Mouse (Mus musculus) liver, embryonic 14.5 days (tissue): ENCODE measurements around the gene Sugp2. TPM values are rescaled to one million over a fixed set of nuclear protein-coding genes. Genes with fewer than 3 reads are reported as not detected.

Experiments used
- ATAC-seq: fragments of 200-750 bp; cut with Nextera tagmentation; 2 replicates; pipeline ENCODE4 v1.8.0; 2017; ENCODE audit warnings: moderate number of reproducible peaks, mild to moderate bottlenecking, moderate library complexity; ENCODE audit not compliant: insufficient read depth
- DNase-seq, 3 experiments: peaks; one replicate each; pipeline ENCODE4 v3.0.0-alpha.2; 2012 to 2013; ENCODE audit warnings: low read depth in 3 of 3, low spot score in 3 of 3
- H3K27ac ChIP-seq: fragments of 300-500 bp; sonication (generic); 2 replicates; pipeline ENCODE4 v1.5.1; 2014; ENCODE audit warnings: moderate library complexity, mild to moderate bottlenecking, control low read depth, inconsistent platforms
- H3K27me3 ChIP-seq: fragments of 300-500 bp; sonication (generic); 2 replicates; pipeline ENCODE4 v1.6.1; 2014; ENCODE audit warnings: mild to moderate bottlenecking, low read length, moderate library complexity; ENCODE audit not compliant: control insufficient read depth, insufficient read depth
- H3K36me3 ChIP-seq: fragments of 300-500 bp; sonication (generic); replicated peaks from 2 replicates; pipeline ENCODE4 v1.6.1; 2014; ENCODE audit warnings: low read depth; ENCODE audit not compliant: control insufficient read depth, insufficient read depth
- H3K4me1 ChIP-seq, 2 experiments: fragments of 200-500 bp in 1 of 2; fragments of 300-500 bp in 1 of 2; sonication (generic) in 1 of 2; replicated peaks; 2 replicates each; pipeline ENCODE4 v1.6.1; 2012 to 2014; ENCODE audit warnings: antibody characterized with exemption in 1 of 2, inconsistent platforms in 1 of 2, low read length in 1 of 2; ENCODE audit not compliant: control insufficient read depth in 2 of 2, insufficient read depth in 2 of 2
- H3K4me2 ChIP-seq: fragments of 300-500 bp; sonication (generic); 2 replicates; pipeline ENCODE4 v1.6.1; 2014; ENCODE audit warnings: low read depth, mild to moderate bottlenecking, control low read depth, moderate library complexity
- H3K4me3 ChIP-seq, 2 experiments: fragments of 200-500 bp in 1 of 2; fragments of 300-500 bp in 1 of 2; sonication (generic) in 1 of 2; 2 replicates each; pipeline ENCODE4 v1.5.1; 2012 to 2014; ENCODE audit warnings: low read depth in 2 of 2, low read length in 2 of 2, mild to moderate bottlenecking in 2 of 2, control low read depth in 1 of 2, inconsistent platforms in 1 of 2, moderate library complexity in 1 of 2; ENCODE audit not compliant: insufficient read depth in 1 of 2
- H3K9ac ChIP-seq: fragments of 300-500 bp; sonication (generic); replicated peaks from 2 replicates; pipeline ENCODE4 v1.6.1; 2014; ENCODE audit warnings: mild to moderate bottlenecking, control low read depth, moderate library complexity
- H3K9me3 ChIP-seq: fragments of 300-500 bp; sonication (generic); 2 replicates; pipeline ENCODE4 v1.6.1; 2016; ENCODE audit warnings: low read length, mixed read lengths; ENCODE audit not compliant: control insufficient read depth
- CTCF ChIP-seq: IDR thresholded peaks from 2 replicates; pipeline ENCODE4 v1.5.1; 2016; ENCODE audit warnings: antibody characterized with exemption, low read depth, control low read depth
- EP300 ChIP-seq: IDR thresholded peaks from 2 replicates; pipeline ENCODE4 v1.6.1; 2016; ENCODE audit warnings: antibody characterized with exemption, low read depth
- WGBS: fragments of 180-500 bp; shearing (Covaris S2); extraction: QIAGEN DNeasy Blood & Tissue Kit; methylation state at CpG from one replicate; pipeline ENCODE4 v1.1.7; 2014; ENCODE audit not compliant: insufficient replicate concordance; 5-methylcytosine and 5-hydroxymethylcytosine counted together
- polyA plus RNA-seq, 2 experiments: library from polyadenylated mRNA; depleted of rRNA in 1 of 2; stranded (reverse) in 1 of 2; unstranded in 1 of 2; fragments of >200 nt; fragmentation: Nextera tagmentation in 1 of 2; extraction: Ambion mirVana in 1 of 2; gene quantifications; 2 replicates each; pipeline versions ENCODE4 v1.2.1 to v1.2.3; 2012 to 2014

Sugp2 gene
- polyA plus RNA-seq, 2 experiments: 9.9 to 17.3 TPM

DNA sequence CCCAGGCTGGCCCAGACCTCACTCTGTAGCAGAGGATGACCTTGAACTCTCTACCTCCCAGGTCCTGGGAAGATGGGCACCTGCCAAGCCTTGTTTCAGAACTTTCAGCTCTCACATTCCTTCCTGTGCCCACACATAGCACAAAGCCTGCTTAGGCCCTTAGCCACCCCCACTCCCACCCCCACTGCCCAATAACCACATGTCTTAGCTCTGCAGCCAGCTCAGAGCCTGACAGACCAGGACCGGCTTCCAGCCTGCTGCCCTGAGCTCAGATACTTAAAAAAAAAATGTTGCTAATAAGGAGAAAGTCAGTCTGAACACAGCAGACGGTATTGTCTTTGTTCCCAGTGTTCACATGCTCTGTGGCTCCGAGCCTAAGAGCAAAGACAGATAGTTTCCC, 47.0 kb downstream of the Sugp2 start:
- H3K36me3 ChIP-seq: no peaks in the 10 kb centered on the region
- TF ChIP-seq CTCF (no peak), EP300 (no peak)
- no peaks in the 10 kb centered on the region; the same call in 1 of the 2 replicates for H3K27me3 ChIP-seq
- peaks cover 0 to 27% of the 10 kb centered on the region in 2 experiments; a peak in 2 of 4 replicates for H3K4me1 ChIP-seq
- ATAC-seq (no peak), DNase-seq (no peak)
- 53% methylated on average over 3 of the region's 3 CpGs for WGBS
- H3K4me2 ChIP-seq: no peak overlapping the region
- no peak overlapping the region for H3K9ac ChIP-seq
- H3K9me3 ChIP-seq: no peaks in the 10 kb centered on the region
- no peak overlapping the region for H3K4me3 ChIP-seq
- H3K27ac ChIP-seq: no peak overlapping the region

DNA sequence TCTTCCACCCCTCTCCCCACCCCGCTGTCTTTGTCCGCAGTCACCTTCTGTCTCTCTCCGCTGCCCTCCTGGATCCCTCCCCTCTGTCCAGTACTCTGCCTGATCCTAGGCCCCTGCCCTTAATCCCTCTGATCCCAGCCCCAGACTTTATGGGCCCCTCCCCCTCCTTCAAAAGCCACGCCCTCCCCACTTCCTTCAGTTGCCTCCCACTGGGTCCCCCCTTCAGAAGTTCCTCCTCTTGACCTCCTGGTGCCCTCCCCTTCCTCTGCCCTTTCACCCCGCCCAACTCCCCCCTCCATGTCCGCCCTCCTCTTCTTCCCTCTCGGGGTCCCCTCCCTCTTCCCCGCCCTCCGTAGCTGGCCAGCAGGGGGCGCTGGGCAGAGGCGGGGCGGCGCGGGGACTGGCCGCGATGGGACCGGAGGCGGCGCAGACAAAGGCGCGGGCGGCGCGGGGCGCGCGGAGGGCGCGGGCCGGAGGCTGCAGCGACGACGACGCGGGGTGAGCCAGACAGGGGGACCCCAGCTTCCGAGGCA, 48.6 kb downstream of the Sugp2 start, which contains the start of gene Homer3:
Homer3 (plus strand) TSS at position 225 of the 533 bp plus-strand sequence.
- H3K4me1 ChIP-seq: peaks cover 0 to 11% of the 10 kb centered on the region in 2 experiments; a peak in 2 of 4 replicates
- ATAC-seq: peak; percentile 81
- WGBS: 1% methylated on average over 35 of the region's 36 CpGs

DNA sequence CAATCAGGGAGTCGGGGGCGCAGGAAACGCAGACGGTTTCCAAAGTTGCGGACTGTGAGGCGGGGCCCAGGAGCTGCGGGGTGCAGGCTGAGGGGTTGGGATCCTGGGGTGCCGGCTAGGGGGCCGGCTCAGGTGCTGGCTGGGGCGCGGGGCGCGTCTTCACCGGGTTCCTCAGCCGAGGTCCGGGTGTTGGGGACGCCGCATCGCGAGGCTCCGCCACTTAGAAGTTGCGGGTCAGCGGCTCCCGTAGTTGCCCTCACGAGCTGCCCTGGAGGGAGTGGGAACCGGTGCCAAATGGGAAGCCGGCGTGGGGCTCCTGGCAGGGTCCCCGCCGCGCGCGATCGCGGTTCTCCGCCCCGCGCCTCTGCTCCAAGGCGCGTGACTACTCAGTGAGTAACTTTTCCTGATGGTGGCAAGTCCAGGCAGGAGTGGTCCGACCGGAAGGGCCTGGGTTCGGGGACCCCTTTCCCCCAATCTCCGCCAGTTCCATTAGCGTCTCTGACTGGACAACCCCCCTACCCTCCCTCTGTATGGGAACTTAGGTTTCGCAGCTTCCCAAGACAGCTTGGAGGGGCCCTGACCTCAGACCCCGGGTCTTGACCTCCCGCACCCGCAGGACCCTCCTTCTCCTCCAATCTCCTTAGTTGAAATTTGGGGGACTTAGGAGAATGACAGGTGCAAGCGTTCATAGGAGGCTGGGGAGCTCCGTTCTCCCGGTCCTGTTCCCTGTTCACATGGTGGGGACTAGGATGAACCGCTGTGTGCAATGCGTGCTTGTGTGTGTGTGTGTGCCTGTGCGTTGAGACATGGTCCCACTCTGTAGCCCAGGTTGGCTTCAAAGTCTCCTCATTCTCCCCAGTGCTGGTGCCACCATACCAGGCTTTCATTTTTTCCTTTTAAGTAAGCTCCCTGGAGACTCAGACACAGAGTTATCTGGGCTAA, 49.4 kb downstream of the Sugp2 start:
- H3K27ac ChIP-seq: no peak overlapping the region

More for the DNA sequence above, 48.6 kb downstream of the Sugp2 start, which contains the start of gene Homer3:
- H3K27me3 ChIP-seq: no peaks in the 10 kb centered on the region; the same call in 1 of the 2 replicates
- peak within 1 kb of the TSS; percentile 46 for H3K9ac ChIP-seq
- H3K4me2 ChIP-seq: peak within 1 kb of the TSS; percentile 74
- H3K4me3 ChIP-seq: peak within 1 kb of the TSS; percentile 65 to 71
- DNase-seq: peak; percentile 50 to 59 (median 58)
- no peaks in the 10 kb centered on the region; the same call in 1 of the 2 replicates for H3K9me3 ChIP-seq
- no peak within 1 kb of the TSS for H3K27ac ChIP-seq
- no peaks in the 10 kb centered on the region for H3K36me3 ChIP-seq
- TF ChIP-seq EP300 (no peak), CTCF (peak; percentile 86)

DNA sequence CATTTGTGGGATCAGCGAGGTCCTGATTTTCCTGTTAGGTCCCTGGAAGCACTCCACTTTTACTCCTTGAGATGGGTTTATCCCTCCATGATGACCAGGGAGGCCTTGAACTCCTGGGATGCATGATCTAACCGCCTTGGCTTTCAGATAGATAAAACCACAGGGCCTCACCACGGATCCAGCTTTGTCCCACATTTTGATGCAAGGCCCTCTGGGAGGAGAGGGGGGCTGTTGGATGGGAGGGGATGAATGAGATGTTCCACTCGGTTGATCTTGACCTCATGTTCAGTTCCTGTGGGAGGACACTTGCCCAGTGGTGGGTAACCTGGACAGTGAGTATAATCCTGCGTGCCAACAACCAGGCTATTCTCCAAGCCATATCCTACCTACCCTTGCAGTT, 50.4 kb downstream of the Sugp2 start:
- TF ChIP-seq CTCF (no peak), EP300 (no peak)
- 51% methylated on average over 5 of the region's 5 CpGs for WGBS

More for the DNA sequence above, 49.4 kb downstream of the Sugp2 start:
- Histone ChIP-seq H3K36me3 (no peaks in the 10 kb centered on the region), H3K4me2 (peak overlapping the region; percentile 74), H3K27me3 (no peaks in the 10 kb centered on the region; the same call in 1 of the 2 replicates), H3K4me3 (peak overlapping the region; percentile 65 to 71), H3K4me1 (peaks cover 0 to 11% of the 10 kb centered on the region in 2 experiments; a peak in 2 of 4 replicates), H3K9ac (peak overlapping the region; percentile 46), H3K9me3 (no peaks in the 10 kb centered on the region; the same call in 1 of the 2 replicates)
- no peak for TF ChIP-seq EP300
- no peak for TF ChIP-seq CTCF
- peak; percentile 36 for ATAC-seq
- DNase-seq: no peak
- under 1% methylated on average over 55 of the region's 55 CpGs for WGBS

DNA sequence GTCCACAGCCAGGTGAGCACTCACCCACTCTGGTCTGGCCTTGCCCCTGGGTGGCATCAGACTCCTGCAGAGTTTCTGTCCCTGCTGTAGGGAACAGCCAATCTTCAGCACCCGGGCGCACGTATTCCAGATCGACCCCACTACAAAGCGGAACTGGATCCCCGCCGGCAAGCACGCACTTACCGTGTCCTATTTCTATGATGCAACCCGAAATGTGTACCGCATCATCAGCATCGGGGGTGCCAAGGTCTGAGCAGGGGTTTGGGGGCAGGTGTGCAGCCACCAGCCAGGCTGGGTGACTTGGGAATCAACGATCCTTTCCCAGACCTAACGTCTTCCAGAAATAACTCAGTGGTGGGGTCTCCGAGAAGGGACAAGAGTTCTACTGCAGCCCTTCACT, 51.3 kb downstream of the Sugp2 start:
- Histone ChIP-seq H3K4me2 (no peak overlapping the region), H3K9me3 (no peaks in the 10 kb centered on the region; the same call in 1 of the 2 replicates), H3K36me3 (no peaks in the 10 kb centered on the region), H3K4me3 (no peak overlapping the region), H3K9ac (no peak overlapping the region), H3K27me3 (no peaks in the 10 kb centered on the region; the same call in 1 of the 2 replicates), H3K27ac (no peak overlapping the region), H3K4me1 (peaks cover 0 to 11% of the 10 kb centered on the region in 2 experiments; a peak in 2 of 4 replicates)
- DNase-seq (no peak), ATAC-seq (no peak)
- no peak for TF ChIP-seq CTCF
- TF ChIP-seq EP300: no peak
- WGBS: 90% methylated on average over 15 of the region's 15 CpGs

More for the DNA sequence above, 50.4 kb downstream of the Sugp2 start:
- DNase-seq: no peak
- Histone ChIP-seq H3K4me2 (no peak overlapping the region), H3K9ac (no peak overlapping the region), H3K36me3 (no peaks in the 10 kb centered on the region), H3K9me3 (no peaks in the 10 kb centered on the region; the same call in 1 of the 2 replicates), H3K4me1 (peaks cover 0 to 11% of the 10 kb centered on the region in 2 experiments; a peak in 2 of 4 replicates), H3K4me3 (no peak overlapping the region), H3K27ac (no peak overlapping the region), H3K27me3 (no peaks in the 10 kb centered on the region; the same call in 1 of the 2 replicates)
- no peak for ATAC-seq
